Mouse (Mus musculus): ENCODE measurements at regions not wholly inside any gene's neighbourhood (a gene's known extent, or its start where the extent isn't known, plus 50 kb on each side); places are given as distances from the start of the nearest gene placed in this dataset.

GRCm38 (mm10) chr16:73404099-73404498, 1007.5 kb downstream of the Robo2 start:
- Histone ChIP-seq H3K4me3 (ENCODE audit: insufficient read depth, low read depth, low read length) (no peak overlapping the region), H3K27ac (replicated peaks; ENCODE audit: low read depth, low read length) (no peak overlapping the region), H3K4me1 (ENCODE audit: control insufficient read depth, insufficient read depth, insufficient read length, low read length) (no peaks in the 10 kb centered on the region)

GRCm38 (mm10) chr16:73379056-73379455, 1032.6 kb downstream of the Robo2 start:
- H3K4me1 ChIP-seq (ENCODE audit: control insufficient read depth, insufficient read depth, insufficient read length, low read length), result no peaks in the 10 kb centered on the region
- H3K4me3 ChIP-seq (ENCODE audit: insufficient read depth, low read depth, low read length), result no peak overlapping the region
- no peak overlapping the region for H3K27ac ChIP-seq (replicated peaks; ENCODE audit: low read depth, low read length)

GRCm38 (mm10) chr16:73374608-73375165, 1036.9 kb downstream of the Robo2 start:
- Histone ChIP-seq H3K4me1 (ENCODE audit: control insufficient read depth, insufficient read depth, insufficient read length, low read length) (no peaks in the 10 kb centered on the region), H3K4me3 (ENCODE audit: insufficient read depth, low read depth, low read length) (no peak overlapping the region), H3K27ac (replicated peaks; ENCODE audit: low read depth, low read length) (no peak overlapping the region)

GRCm38 (mm10) chr16:73368607-73369233, 1042.9 kb downstream of the Robo2 start:
- no peak overlapping the region for H3K4me3 ChIP-seq (ENCODE audit: insufficient read depth, low read depth, low read length)
- H3K27ac ChIP-seq (replicated peaks; ENCODE audit: low read depth, low read length), result no peak overlapping the region
- no peaks in the 10 kb centered on the region for H3K4me1 ChIP-seq (ENCODE audit: control insufficient read depth, insufficient read depth, insufficient read length, low read length)

- Histone ChIP-seq H3K4me3 (ENCODE audit: insufficient read depth, low read depth, low read length) (no peak overlapping the region), H3K27ac (replicated peaks; ENCODE audit: low read depth, low read length) (no peak overlapping the region), H3K4me1 (ENCODE audit: control insufficient read depth, insufficient read depth, insufficient read length, low read length) (no peaks in the 10 kb centered on the region)
Observed at GRCm38 (mm10) chr16:73367926-73368325, 1043.7 kb downstream of the Robo2 start.

GRCm38 (mm10) chr16:73367226-73367840, 1044.3 kb downstream of the Robo2 start:
- H3K4me3 ChIP-seq (ENCODE audit: insufficient read depth, low read depth, low read length), result no peak overlapping the region
- H3K4me1 ChIP-seq (ENCODE audit: control insufficient read depth, insufficient read depth, insufficient read length, low read length), result no peaks in the 10 kb centered on the region
- H3K27ac ChIP-seq (replicated peaks; ENCODE audit: low read depth, low read length), result no peak overlapping the region

- no peak overlapping the region for H3K4me3 ChIP-seq (ENCODE audit: insufficient read depth, low read depth, low read length)
- H3K27ac ChIP-seq (replicated peaks; ENCODE audit: low read depth, low read length), result no peak overlapping the region
- no peaks in the 10 kb centered on the region for H3K4me1 ChIP-seq (ENCODE audit: control insufficient read depth, insufficient read depth, insufficient read length, low read length)
Observed at GRCm38 (mm10) chr16:73350698-73351097, 1042.6 kb downstream of the Robo1 start.

- Histone ChIP-seq H3K27ac (replicated peaks; ENCODE audit: low read depth, low read length) (no peak overlapping the region), H3K4me1 (ENCODE audit: control insufficient read depth, insufficient read depth, insufficient read length, low read length) (no peaks in the 10 kb centered on the region), H3K4me3 (ENCODE audit: insufficient read depth, low read depth, low read length) (no peak overlapping the region)
Observed at GRCm38 (mm10) chr16:73343941-73344340, 1035.8 kb downstream of the Robo1 start.

GRCm38 (mm10) chr16:73343531-73343930, 1035.4 kb downstream of the Robo1 start:
- Histone ChIP-seq H3K4me3 (ENCODE audit: insufficient read depth, low read depth, low read length) (no peak overlapping the region), H3K27ac (replicated peaks; ENCODE audit: low read depth, low read length) (no peak overlapping the region), H3K4me1 (ENCODE audit: control insufficient read depth, insufficient read depth, insufficient read length, low read length) (no peaks in the 10 kb centered on the region)

GRCm38 (mm10) chr16:73317644-73318043, 1009.5 kb downstream of the Robo1 start:
- Histone ChIP-seq H3K4me3 (ENCODE audit: insufficient read depth, low read depth, low read length) (no peak overlapping the region), H3K27ac (replicated peaks; ENCODE audit: low read depth, low read length) (no peak overlapping the region), H3K4me1 (ENCODE audit: control insufficient read depth, insufficient read depth, insufficient read length, low read length) (no peaks in the 10 kb centered on the region)

GRCm38 (mm10) chr16:73310096-73310495, 1002.0 kb downstream of the Robo1 start:
- Histone ChIP-seq H3K4me1 (ENCODE audit: control insufficient read depth, insufficient read depth, insufficient read length, low read length) (no peaks in the 10 kb centered on the region), H3K27ac (replicated peaks; ENCODE audit: low read depth, low read length) (no peak overlapping the region), H3K4me3 (ENCODE audit: insufficient read depth, low read depth, low read length) (no peak overlapping the region)

- no peaks in the 10 kb centered on the region for H3K4me1 ChIP-seq (ENCODE audit: control insufficient read depth, insufficient read depth, insufficient read length, low read length)
- H3K27ac ChIP-seq (replicated peaks; ENCODE audit: low read depth, low read length), result no peak overlapping the region
- no peak overlapping the region for H3K4me3 ChIP-seq (ENCODE audit: insufficient read depth, low read depth, low read length)
Observed at GRCm38 (mm10) chr16:73279951-73280350, 971.8 kb downstream of the Robo1 start.

- no peak overlapping the region for H3K4me3 ChIP-seq (ENCODE audit: insufficient read depth, low read depth, low read length)
- H3K27ac ChIP-seq (replicated peaks; ENCODE audit: low read depth, low read length), result no peak overlapping the region
- H3K4me1 ChIP-seq (ENCODE audit: control insufficient read depth, insufficient read depth, insufficient read length, low read length), result no peaks in the 10 kb centered on the region
Observed at GRCm38 (mm10) chr16:73259691-73260090, 951.6 kb downstream of the Robo1 start.

- H3K4me1 ChIP-seq (ENCODE audit: control insufficient read depth, insufficient read depth, insufficient read length, low read length), result no peaks in the 10 kb centered on the region
- no peak overlapping the region for H3K4me3 ChIP-seq (ENCODE audit: insufficient read depth, low read depth, low read length)
- no peak overlapping the region for H3K27ac ChIP-seq (replicated peaks; ENCODE audit: low read depth, low read length)
Observed at GRCm38 (mm10) chr16:73259283-73259682, 951.2 kb downstream of the Robo1 start.

- Histone ChIP-seq H3K4me1 (ENCODE audit: control insufficient read depth, insufficient read depth, insufficient read length, low read length) (no peaks in the 10 kb centered on the region), H3K4me3 (ENCODE audit: insufficient read depth, low read depth, low read length) (no peak overlapping the region), H3K27ac (replicated peaks; ENCODE audit: low read depth, low read length) (no peak overlapping the region)
Observed at GRCm38 (mm10) chr16:73245073-73245590, 937.0 kb downstream of the Robo1 start.

- Histone ChIP-seq H3K4me1 (ENCODE audit: control insufficient read depth, insufficient read depth, insufficient read length, low read length) (no peaks in the 10 kb centered on the region), H3K27ac (replicated peaks; ENCODE audit: low read depth, low read length) (no peak overlapping the region), H3K4me3 (ENCODE audit: insufficient read depth, low read depth, low read length) (no peak overlapping the region)
Observed at GRCm38 (mm10) chr16:73230599-73230998, 922.5 kb downstream of the Robo1 start.
